Mouse (Mus musculus) lung, embryonic 15.5 days (tissue): ENCODE results near the gene Arhgdig. TPM values are rescaled to one million over a fixed set of nuclear protein-coding genes. Genes with fewer than 3 reads are reported as not detected.

Experiments
- ATAC-seq: fragments of 200-750 bp; cut with Nextera tagmentation; 2 replicates; pipeline ENCODE4 v1.8.0; 2017; ENCODE audit warnings: moderate number of reproducible peaks, borderline replicate concordance; ENCODE audit not compliant: low FRiP score, low TSS enrichment; ENCODE audit errors: extremely low read depth
- H3K27ac ChIP-seq: fragments of 300-500 bp; sonication (generic); 2 replicates; pipeline ENCODE4 v1.5.1; 2015; ENCODE audit warnings: moderate library complexity, mild to moderate bottlenecking, inconsistent platforms
- H3K27me3 ChIP-seq: fragments of 300-500 bp; sonication (generic); 2 replicates; pipeline ENCODE4 v1.6.1; 2015; ENCODE audit warnings: inconsistent platforms
- H3K36me3 ChIP-seq: fragments of 300-500 bp; sonication (generic); 2 replicates; pipeline ENCODE4 v1.6.1; 2015; ENCODE audit warnings: inconsistent platforms
- H3K4me1 ChIP-seq: fragments of 300-500 bp; sonication (generic); 2 replicates; pipeline ENCODE4 v1.6.1; 2015; ENCODE audit warnings: inconsistent platforms
- H3K4me2 ChIP-seq: fragments of 300-500 bp; sonication (generic); 2 replicates; pipeline ENCODE4 v1.6.1; 2015; ENCODE audit warnings: inconsistent platforms, mild to moderate bottlenecking, moderate library complexity
- H3K4me3 ChIP-seq: fragments of 300-500 bp; sonication (generic); 2 replicates; pipeline ENCODE4 v1.5.1; 2015; ENCODE audit warnings: mild to moderate bottlenecking, inconsistent platforms
- H3K9ac ChIP-seq: fragments of 300-500 bp; sonication (generic); 2 replicates; pipeline ENCODE4 v1.6.1; 2015; ENCODE audit warnings: inconsistent platforms
- H3K9me3 ChIP-seq: fragments of 300-500 bp; sonication (generic); 2 replicates; pipeline ENCODE4 v1.6.1; 2016; ENCODE audit warnings: inconsistent platforms
- WGBS: fragments of 180-500 bp; shearing (Covaris S2); methylation state at CpG from one replicate; pipeline ENCODE4 v1.1.7; 2015; 5-methylcytosine and 5-hydroxymethylcytosine counted together
- polyA plus RNA-seq: library from polyadenylated mRNA; unstranded; fragments of >200 nt; fragmentation: Nextera tagmentation; extraction: Ambion mirVana; gene quantifications from 2 replicates; pipeline ENCODE4 v1.2.1, GENCODE M21; 2015

The Arhgdig gene
- polyA plus RNA-seq, 1 experiment from 2014 or later: 13.1 TPM

DNA sequence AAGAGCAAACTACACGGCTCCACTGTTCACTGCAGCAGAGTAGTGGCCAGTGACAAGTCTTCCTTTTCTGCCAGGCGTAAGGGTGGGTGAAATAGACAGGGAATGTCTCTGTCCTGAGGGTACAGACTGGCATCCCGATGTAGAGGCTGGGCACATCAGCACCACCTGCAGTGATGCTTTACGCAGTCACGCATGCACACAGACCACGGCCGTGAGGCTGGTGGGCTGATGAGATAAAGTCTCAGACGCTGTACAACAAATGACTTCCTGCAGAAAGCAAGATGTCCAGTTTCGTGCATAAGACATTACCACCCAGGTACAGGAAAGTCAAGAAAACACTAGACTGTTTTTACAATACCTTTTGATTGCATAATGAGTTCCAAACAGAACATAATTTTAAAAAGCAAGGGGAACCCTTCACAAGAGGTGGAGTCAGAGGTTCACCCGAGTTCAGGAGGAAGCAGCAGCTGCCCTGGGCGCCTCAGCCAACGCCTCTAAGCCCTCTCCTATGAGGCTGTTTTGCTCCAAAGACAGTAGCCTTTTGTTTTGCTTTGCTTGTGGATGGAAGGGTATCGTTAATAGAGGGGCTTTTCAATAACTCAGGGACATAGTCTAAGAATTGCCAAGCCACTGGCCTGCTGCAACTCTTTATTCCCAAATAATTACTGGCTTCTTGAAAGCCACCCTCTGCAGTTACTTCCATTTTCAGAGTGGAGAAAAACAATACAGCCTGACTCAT, 27.7 kb upstream of the Arhgdig start:
- Histone ChIP-seq H3K4me1 (no peaks in the 10 kb centered on the region), H3K9ac (no peak overlapping the region), H3K4me3 (no peak overlapping the region), H3K36me3 (no peaks in the 10 kb centered on the region), H3K4me2 (no peak overlapping the region), H3K27ac (no peak overlapping the region), H3K9me3 (no peaks in the 10 kb centered on the region), H3K27me3 (no peaks in the 10 kb centered on the region)
- WGBS: 58% methylated on average over 13 of the region's 13 CpGs
- no peak for ATAC-seq

DNA sequence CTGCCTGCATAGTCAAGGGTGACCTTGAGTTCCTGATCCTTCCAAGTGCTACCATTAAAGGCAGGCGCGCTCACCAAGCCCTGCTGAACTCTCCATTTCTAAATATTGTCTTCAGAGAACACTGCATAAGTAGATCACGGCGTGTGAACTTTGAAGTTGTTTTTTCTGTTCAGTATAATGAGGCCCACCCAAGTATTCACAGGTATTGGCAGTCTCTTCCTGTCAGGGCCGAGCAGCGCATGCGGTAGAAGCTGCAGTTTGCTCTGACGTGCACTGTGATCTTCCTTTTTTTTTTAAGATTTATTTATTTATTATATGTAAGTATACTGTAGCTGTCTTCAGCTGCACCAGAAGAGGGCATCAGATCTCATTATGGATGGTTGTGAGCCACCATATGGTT, 26.8 kb upstream of the Arhgdig start:
- ATAC-seq: no peak
- H3K36me3 ChIP-seq: no peaks in the 10 kb centered on the region
- 84% methylated on average over 8 of the region's 8 CpGs for WGBS
- no peak overlapping the region for H3K9ac ChIP-seq
- no peaks in the 10 kb centered on the region for H3K9me3 ChIP-seq
- H3K4me1 ChIP-seq: no peaks in the 10 kb centered on the region
- no peaks in the 10 kb centered on the region for H3K27me3 ChIP-seq
- H3K4me3 ChIP-seq: no peak overlapping the region
- H3K4me2 ChIP-seq: no peak overlapping the region
- no peak overlapping the region for H3K27ac ChIP-seq

DNA sequence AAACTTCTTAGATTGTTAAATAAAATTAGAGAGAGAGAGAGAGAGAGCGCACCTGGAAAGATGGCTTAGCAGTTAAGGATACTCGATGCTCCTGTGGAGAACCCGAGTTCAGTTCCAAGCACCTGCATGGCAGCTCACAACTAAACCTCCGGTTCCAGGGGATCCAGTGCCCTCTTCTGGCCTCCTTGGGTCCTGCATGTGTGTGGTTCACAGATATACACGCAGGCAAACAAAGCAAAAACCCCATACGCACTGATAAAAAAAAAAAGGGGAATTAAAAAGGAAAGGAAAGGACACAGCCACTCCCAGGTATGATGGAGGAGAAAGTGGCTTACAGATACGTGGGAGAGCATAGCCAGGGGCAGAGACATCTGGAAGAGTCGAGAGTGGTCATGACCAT, 25.3 kb upstream of the Arhgdig start:
- Histone ChIP-seq H3K9me3 (no peaks in the 10 kb centered on the region), H3K27me3 (no peaks in the 10 kb centered on the region), H3K4me1 (no peaks in the 10 kb centered on the region), H3K4me3 (no peak overlapping the region), H3K9ac (no peak overlapping the region), H3K4me2 (no peak overlapping the region), H3K27ac (no peak overlapping the region), H3K36me3 (no peaks in the 10 kb centered on the region)
- no peak for ATAC-seq
- WGBS: 71% methylated on average over 8 of the region's 8 CpGs

DNA sequence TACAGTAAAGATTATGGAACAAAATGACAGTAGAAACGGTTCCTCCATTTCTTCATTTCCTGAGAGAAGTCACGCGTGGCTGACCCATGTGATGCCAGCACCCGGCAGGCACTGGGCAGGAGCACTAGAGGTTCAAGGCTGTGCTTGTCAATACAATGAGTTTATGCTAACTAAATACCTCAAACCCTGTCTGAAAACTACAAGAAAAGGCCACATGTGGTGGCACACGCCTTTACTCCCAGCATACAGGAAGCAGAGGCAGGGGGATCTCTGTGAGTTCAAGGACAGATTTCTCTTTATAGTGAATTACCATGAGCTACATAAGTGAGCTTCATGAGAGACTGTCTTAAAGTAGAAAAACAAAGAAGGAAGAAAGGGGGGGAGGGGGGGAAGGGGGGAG, 23.6 kb upstream of the Arhgdig start:
- Histone ChIP-seq H3K4me1 (no peaks in the 10 kb centered on the region), H3K36me3 (no peaks in the 10 kb centered on the region), H3K9ac (no peak overlapping the region), H3K27ac (no peak overlapping the region), H3K27me3 (no peaks in the 10 kb centered on the region), H3K4me3 (no peak overlapping the region), H3K9me3 (no peaks in the 10 kb centered on the region), H3K4me2 (no peak overlapping the region)
- 87% methylated on average over 5 of the region's 5 CpGs for WGBS
- ATAC-seq: no peak

DNA sequence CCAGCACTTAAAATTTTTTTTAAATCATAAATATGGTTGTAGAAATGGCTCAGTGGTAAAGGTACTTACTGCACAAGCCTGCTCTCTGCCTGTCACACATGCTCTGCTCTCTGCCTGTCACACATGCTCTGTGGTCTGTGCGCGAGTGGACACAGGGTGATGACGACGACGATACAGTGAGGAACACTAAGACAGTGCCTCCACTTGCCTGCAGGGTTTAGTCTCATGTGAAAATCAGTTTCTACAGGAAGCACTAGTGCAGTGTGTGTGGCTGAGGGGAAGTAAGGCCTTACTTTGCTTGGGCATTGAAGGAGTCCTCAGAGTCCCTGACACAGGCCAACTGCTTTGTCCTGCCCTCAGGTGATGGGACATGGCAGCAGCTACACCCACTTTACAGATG, 22.2 kb upstream of the Arhgdig start:
- 90% methylated on average over 5 of the region's 5 CpGs for WGBS
- no peak for ATAC-seq
- Histone ChIP-seq H3K27me3 (no peaks in the 10 kb centered on the region), H3K27ac (no peak overlapping the region), H3K9ac (no peak overlapping the region), H3K4me3 (no peak overlapping the region), H3K36me3 (no peaks in the 10 kb centered on the region), H3K4me1 (peaks cover 10% of the 10 kb centered on the region), H3K4me2 (no peak overlapping the region), H3K9me3 (no peaks in the 10 kb centered on the region)

DNA sequence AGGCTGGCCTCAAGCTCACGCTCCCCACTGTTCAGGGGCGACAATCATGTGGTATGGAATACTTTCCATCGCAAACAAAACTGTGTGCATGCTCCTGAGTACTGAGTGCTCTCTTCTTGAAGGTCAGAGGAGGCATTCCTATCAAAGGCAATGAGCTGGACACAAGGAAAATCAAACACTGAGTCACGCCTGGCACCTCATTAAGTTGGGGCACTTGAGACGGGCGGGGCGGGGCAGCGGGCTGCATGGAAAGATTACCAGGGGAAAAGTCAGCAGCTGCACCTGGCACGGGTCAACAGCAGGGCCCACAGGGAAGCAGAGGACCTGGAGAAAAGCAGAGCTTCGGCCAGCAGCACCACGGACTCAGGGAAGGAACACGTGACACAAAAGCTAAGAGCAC, 17.6 kb upstream of the Arhgdig start:
- Histone ChIP-seq H3K36me3 (no peaks in the 10 kb centered on the region), H3K4me2 (no peak overlapping the region; the same call in 1 of the 2 replicates), H3K9me3 (no peaks in the 10 kb centered on the region), H3K27me3 (no peaks in the 10 kb centered on the region), H3K27ac (peak overlapping the region; percentile 44), H3K4me3 (no peak overlapping the region), H3K4me1 (peaks cover 11% of the 10 kb centered on the region), H3K9ac (no peak overlapping the region)
- peak; percentile 62; the same call in 1 of the 2 replicates for ATAC-seq
- WGBS: 49% methylated on average over 12 of the region's 12 CpGs

DNA sequence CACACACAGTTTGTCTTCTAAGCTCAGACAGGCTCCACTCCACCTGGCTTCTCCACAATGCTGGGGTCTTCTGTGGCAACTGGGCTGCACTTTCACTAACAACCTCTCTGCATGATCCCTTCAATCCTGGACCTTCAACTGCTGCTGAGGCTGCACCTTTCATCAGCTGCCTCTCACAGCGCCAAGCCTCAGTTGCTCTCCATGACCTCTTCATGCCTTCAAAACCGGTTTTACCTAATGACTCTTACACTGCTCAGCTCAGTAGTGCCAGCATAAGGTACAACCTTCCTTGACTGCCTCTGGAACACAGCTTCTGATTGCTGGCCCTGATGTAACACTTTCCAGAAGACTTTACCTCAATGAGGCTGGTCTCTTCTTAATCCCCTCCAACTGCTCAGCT, 13.9 kb upstream of the Arhgdig start:
- H3K4me2 ChIP-seq: no peak overlapping the region
- H3K36me3 ChIP-seq: no peaks in the 10 kb centered on the region
- H3K27me3 ChIP-seq: no peaks in the 10 kb centered on the region
- H3K9ac ChIP-seq: no peak overlapping the region
- no peak overlapping the region for H3K4me3 ChIP-seq
- no peak for ATAC-seq
- H3K9me3 ChIP-seq: no peaks in the 10 kb centered on the region
- 53% methylated on average over 2 of the region's 2 CpGs for WGBS
- H3K4me1 ChIP-seq: peaks cover 11% of the 10 kb centered on the region
- H3K27ac ChIP-seq: no peak overlapping the region

DNA sequence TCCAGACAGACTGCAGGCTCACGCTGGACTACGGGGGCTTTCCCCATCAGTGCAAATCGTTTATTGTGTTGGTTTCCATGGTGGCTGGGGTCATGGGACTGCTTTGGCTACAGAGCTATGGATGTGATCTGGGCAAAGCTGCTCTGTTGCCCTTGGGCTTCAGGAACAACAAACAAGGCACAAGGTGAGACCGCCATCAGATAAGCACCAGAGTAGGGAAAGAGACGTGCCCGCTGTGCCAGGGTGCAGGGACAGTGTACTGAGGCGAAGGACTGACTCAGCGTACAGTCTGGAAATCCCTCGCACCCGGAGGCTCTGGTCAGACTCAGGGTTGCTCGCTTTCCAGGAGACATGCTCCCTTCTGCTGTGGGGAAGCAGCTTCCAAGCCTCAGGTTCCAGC, 5.1 kb upstream of the Arhgdig start:
- Histone ChIP-seq H3K9ac (no peak overlapping the region), H3K4me2 (no peak overlapping the region), H3K9me3 (no peaks in the 10 kb centered on the region), H3K27ac (no peak overlapping the region), H3K27me3 (no peaks in the 10 kb centered on the region), H3K4me1 (no peaks in the 10 kb centered on the region), H3K4me3 (no peak overlapping the region), H3K36me3 (no peaks in the 10 kb centered on the region)
- 82% methylated on average over 11 of the region's 11 CpGs for WGBS
- no peak for ATAC-seq

DNA sequence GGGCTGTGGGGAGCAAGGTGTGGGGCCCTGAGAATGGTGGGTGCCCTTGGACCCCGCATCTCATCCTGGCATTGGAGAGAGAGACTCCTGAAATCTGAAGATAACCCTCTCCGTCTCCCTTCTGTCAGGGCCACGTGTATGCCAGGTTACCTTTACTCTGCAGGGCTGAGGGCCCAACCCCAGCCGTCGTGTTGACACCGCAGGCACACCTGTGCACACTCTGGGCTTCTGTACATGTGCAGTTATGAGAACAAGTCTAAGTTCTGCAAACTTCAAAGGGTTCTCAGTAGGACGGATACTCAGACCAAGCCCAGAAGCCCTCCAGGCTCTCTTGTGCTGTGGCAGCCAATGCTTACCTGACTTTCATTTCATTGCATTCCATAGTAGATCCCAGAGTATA, 4.7 kb upstream of the Arhgdig start:
- H3K9me3 ChIP-seq: no peaks in the 10 kb centered on the region
- no peak overlapping the region for H3K9ac ChIP-seq
- no peak overlapping the region for H3K4me3 ChIP-seq
- no peak overlapping the region for H3K4me2 ChIP-seq
- no peaks in the 10 kb centered on the region for H3K4me1 ChIP-seq
- no peaks in the 10 kb centered on the region for H3K36me3 ChIP-seq
- H3K27ac ChIP-seq: no peak overlapping the region
- ATAC-seq: no peak
- 69% methylated on average over 7 of the region's 7 CpGs for WGBS
- no peaks in the 10 kb centered on the region for H3K27me3 ChIP-seq

DNA sequence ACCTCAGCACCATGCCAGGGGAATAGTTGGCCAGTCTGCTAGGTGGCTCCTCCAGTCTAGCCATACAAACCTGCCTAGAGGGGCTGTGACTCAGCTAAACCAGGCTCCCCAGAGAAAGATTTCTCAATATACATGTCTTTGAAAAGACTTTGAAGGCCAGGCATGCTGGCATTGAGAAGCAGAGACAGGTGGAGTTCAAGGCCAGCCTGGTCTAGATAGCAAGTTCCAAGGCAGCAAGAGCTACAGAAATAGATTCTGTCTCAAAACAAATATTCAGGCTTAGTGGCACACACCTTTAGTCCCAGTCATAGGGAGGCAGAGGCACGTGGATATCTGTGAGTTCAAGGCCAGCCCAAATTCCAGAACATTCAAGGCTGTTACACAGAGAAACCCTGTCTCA, 1.2 kb downstream of the Arhgdig start:
- H3K9me3 ChIP-seq: no peaks in the 10 kb centered on the region
- H3K36me3 ChIP-seq: no peaks in the 10 kb centered on the region
- peaks cover 15% of the 10 kb centered on the region for H3K4me1 ChIP-seq
- no peak overlapping the region for H3K27ac ChIP-seq
- H3K4me2 ChIP-seq: no peak overlapping the region
- no peak overlapping the region for H3K9ac ChIP-seq
- 59% methylated on average over 1 of the region's 1 CpGs for WGBS
- H3K4me3 ChIP-seq: no peak overlapping the region
- peaks cover 39% of the 10 kb centered on the region for H3K27me3 ChIP-seq
- ATAC-seq: no peak

DNA sequence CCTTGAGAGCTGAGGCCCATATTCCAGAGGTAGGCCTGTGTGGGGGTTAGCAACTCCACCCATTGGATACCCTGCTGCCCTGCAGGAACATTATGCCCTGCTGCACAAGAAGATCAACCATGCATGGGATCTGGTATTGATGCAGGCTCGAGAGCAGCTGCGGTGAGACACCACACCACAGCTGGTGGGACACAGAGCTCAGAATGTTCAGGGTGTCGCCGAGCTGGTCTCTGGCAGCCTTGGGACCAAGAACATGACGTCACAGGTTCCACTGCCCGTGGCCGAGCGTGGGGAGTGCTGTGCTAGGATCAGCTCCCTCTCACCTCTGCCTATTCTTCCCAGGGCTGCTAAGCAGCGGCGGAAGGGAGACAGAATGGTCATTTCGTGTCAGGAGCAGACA, 2.8 kb downstream of the Arhgdig start:
- Histone ChIP-seq H3K4me3 (no peak overlapping the region), H3K36me3 (no peaks in the 10 kb centered on the region), H3K27ac (no peak overlapping the region), H3K4me1 (peaks cover 26% of the 10 kb centered on the region), H3K27me3 (peaks cover 55% of the 10 kb centered on the region), H3K4me2 (no peak overlapping the region), H3K9me3 (no peaks in the 10 kb centered on the region), H3K9ac (no peak overlapping the region)
- no peak for ATAC-seq
- 28% methylated on average over 11 of the region's 11 CpGs for WGBS

DNA sequence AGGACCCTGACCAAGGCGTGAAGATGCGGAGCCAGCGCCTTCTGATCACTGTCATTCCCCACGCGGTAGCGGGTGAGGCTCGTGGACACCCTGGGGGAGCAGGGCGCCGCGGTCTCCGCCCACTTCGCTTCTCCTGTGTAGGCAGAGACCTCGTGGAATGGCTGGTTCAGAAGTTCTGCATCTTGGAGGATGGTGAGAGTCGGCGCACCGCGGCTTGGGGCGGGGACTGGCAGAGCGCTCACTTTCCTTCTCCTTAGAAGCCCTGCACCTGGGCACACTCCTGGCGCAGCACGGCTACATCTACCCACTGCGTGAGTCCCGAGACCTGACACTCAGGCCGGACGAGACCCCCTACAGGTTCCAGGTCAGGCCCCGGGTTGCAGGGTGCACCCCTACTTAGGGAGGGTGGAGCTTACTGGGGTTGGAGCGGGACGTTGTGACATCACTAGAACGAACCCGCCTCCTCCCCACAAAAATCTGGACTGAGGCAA, 4.2 kb downstream of the Arhgdig start:
- peaks cover 26% of the 10 kb centered on the region for H3K4me1 ChIP-seq
- no peaks in the 10 kb centered on the region for H3K36me3 ChIP-seq
- H3K27ac ChIP-seq: no peak overlapping the region
- 0 out of 2 replicates have a peak overlapping the region, but pooled peaks have one; percentile 10 for H3K9ac ChIP-seq
- 0 out of 2 replicates have a peak, but pooled peaks have one; percentile 12 for ATAC-seq
- H3K9me3 ChIP-seq: no peaks in the 10 kb centered on the region
- peak overlapping the region; percentile 41 for H3K4me3 ChIP-seq
- WGBS: 2% methylated on average over 30 of the region's 30 CpGs
- peaks cover 61% of the 10 kb centered on the region for H3K27me3 ChIP-seq
- H3K4me2 ChIP-seq: peak overlapping the region; percentile 80
